Mouse (Mus musculus): Measurements from ENCODE around the gene Tmem147. TPM values are rescaled to one million over a fixed set of nuclear protein-coding genes. Genes with fewer than 3 reads are reported as not detected.

The Tmem147 gene
- polyA plus RNA-seq (2017; shearing (Covaris generic)) = 100 to 1,000 TPM; 107 to 111 TPM

GRCm38 (mm10) chr7:30729396-30730063 is at the start of gene Tmem147:
Gene Tmem147 (minus strand): TSS chr7:30729540.

GRCm38 (mm10) chr7:30763456-30763855 is 34.1 kb upstream of the Tmem147 start, which contains the start of gene Dmkn:
Gene Dmkn (plus strand): TSS chr7:30763756.

GRCm38 (mm10) chr7:30751086-30751669 is 21.8 kb upstream of the Tmem147 start, which contains the start of gene Sbsn:
Gene Sbsn (plus strand): TSS chr7:30751471.

GRCm38 (mm10) chr7:30743617-30744016 is 14.3 kb upstream of the Tmem147 start, which contains the start of gene Gapdhs:
Gene Gapdhs (minus strand): TSS chr7:30743681.

GRCm38 (mm10) chr7:30711942-30712341 is 17.4 kb downstream of the Tmem147 start, which contains the start of gene Atp4a:
Gene Atp4a (plus strand): TSS chr7:30712209.

GRCm38 (mm10) chr7:30698589-30698988 is 30.8 kb downstream of the Tmem147 start, which contains the start of gene 2200002J24Rik:
Gene 2200002J24Rik (plus strand): TSS chr7:30698926.

Other genes with a start within 250 kb of the Tmem147 start
- under 1 TPM in 1 of 2 experiments, not detected in 1; 0.95 TPM for gene Prodh2, start 235.9 kb downstream of the Tmem147 start, polyA plus RNA-seq (2017; shearing (Covaris generic))
- 1 to 10 TPM in 1 of 2 experiments, under 1 TPM in 1; 0.82 to 1.1 TPM for gene Arhgap33, start 194.5 kb downstream of the Tmem147 start, polyA plus RNA-seq (2017; shearing (Covaris generic))
- 1 to 10 TPM; 3.4 to 7.8 TPM for gene Hspb6, start 177.4 kb downstream of the Tmem147 start, polyA plus RNA-seq (2017; shearing (Covaris generic))
- gene Proser3, start 177.2 kb downstream of the Tmem147 start, polyA plus RNA-seq (2017; shearing (Covaris generic)) = 1 to 10 TPM; 6.0 to 9.2 TPM
- 10 to 100 TPM; 80.6 to 85.0 TPM for gene Lin37, start 169.7 kb downstream of the Tmem147 start, polyA plus RNA-seq (2017; shearing (Covaris generic))
- gene U2af1l4, start 166.2 kb downstream of the Tmem147 start, polyA plus RNA-seq (2017; shearing (Covaris generic)) = 10 to 100 TPM; 39.3 to 39.7 TPM
- gene Gm49396, start 166.2 kb downstream of the Tmem147 start, polyA plus RNA-seq (2017; shearing (Covaris generic)) = 10 to 100 TPM; 76.1 to 100.0 TPM
- 100 to 1,000 TPM; 211 to 228 TPM for gene Psenen, start 165.9 kb downstream of the Tmem147 start, polyA plus RNA-seq (2017; shearing (Covaris generic))
- gene Igflr1, start 164.1 kb downstream of the Tmem147 start, polyA plus RNA-seq (2017; shearing (Covaris generic)) = 100 to 1,000 TPM in 1 of 2 experiments, 10 to 100 TPM in 1; 76.2 to 250 TPM
- 10 to 100 TPM; 10.6 to 16.5 TPM for gene Kmt2b, start 140.8 kb downstream of the Tmem147 start, polyA plus RNA-seq (2017; shearing (Covaris generic))
- 10 to 100 TPM in 1 of 2 experiments, 1 to 10 TPM in 1; 5.3 to 20.8 TPM for gene Zbtb32, start 130.6 kb downstream of the Tmem147 start, polyA plus RNA-seq (2017; shearing (Covaris generic))
- gene Upk1a, start 116.7 kb downstream of the Tmem147 start, polyA plus RNA-seq (2017; shearing (Covaris generic)) = 1 to 10 TPM in 1 of 2 experiments, not detected in 1; 1.6 TPM
- gene Cox6b1, start 103.4 kb downstream of the Tmem147 start, polyA plus RNA-seq (2017; shearing (Covaris generic)) = 100 to 1,000 TPM; 588 to 621 TPM
- not detected for gene Etv2, start 93.7 kb downstream of the Tmem147 start, polyA plus RNA-seq (2017; shearing (Covaris generic))
- gene Rbm42, start 79.2 kb downstream of the Tmem147 start, polyA plus RNA-seq (2017; shearing (Covaris generic)) = 100 to 1,000 TPM; 177 to 208 TPM
- gene Haus5, start 64.5 kb downstream of the Tmem147 start, polyA plus RNA-seq (2017; shearing (Covaris generic)) = 10 to 100 TPM; 34.8 to 50.8 TPM
- 1 to 10 TPM in 1 of 2 experiments, not detected in 1; 3.0 TPM for gene Pmis2, start 57.9 kb downstream of the Tmem147 start, polyA plus RNA-seq (2017; shearing (Covaris generic))
- gene 2200002J24Rik, start 30.6 kb downstream of the Tmem147 start, polyA plus RNA-seq (2017; shearing (Covaris generic)) = not detected
- 1 to 10 TPM in 1 of 2 experiments, not detected in 1; 2.4 TPM for gene Atp4a, start 17.3 kb downstream of the Tmem147 start, polyA plus RNA-seq (2017; shearing (Covaris generic))
- 1 to 10 TPM in 1 of 2 experiments, under 1 TPM in 1; 0.40 to 1.6 TPM for gene Gapdhs, start 14.1 kb upstream of the Tmem147 start, polyA plus RNA-seq (2017; shearing (Covaris generic))
- gene Sbsn, start 21.9 kb upstream of the Tmem147 start, polyA plus RNA-seq (2017; shearing (Covaris generic)) = 1 to 10 TPM in 1 of 2 experiments, not detected in 1; 2.9 TPM
- under 1 TPM in 1 of 2 experiments, not detected in 1; 0.37 TPM for gene Dmkn, start 34.2 kb upstream of the Tmem147 start, polyA plus RNA-seq (2017; shearing (Covaris generic))
- gene Krtdap, start 58.4 kb upstream of the Tmem147 start, polyA plus RNA-seq (2017; shearing (Covaris generic)) = not detected
- gene Ffar2, start 94.2 kb upstream of the Tmem147 start, polyA plus RNA-seq (2017; shearing (Covaris generic)) = 1 to 10 TPM in 1 of 2 experiments, not detected in 1; 1.0 TPM
- not detected for gene Ffar3, start 126.6 kb upstream of the Tmem147 start, polyA plus RNA-seq (2017; shearing (Covaris generic))
- gene Ffar1, start 132.0 kb upstream of the Tmem147 start, polyA plus RNA-seq (2017; shearing (Covaris generic)) = 1 to 10 TPM in 1 of 2 experiments, under 1 TPM in 1; 0.14 to 1.0 TPM
- 10 to 100 TPM; 16.6 to 28.0 TPM for gene Cd22, start 150.8 kb upstream of the Tmem147 start, polyA plus RNA-seq (2017; shearing (Covaris generic))
- gene Mag, start 185.3 kb upstream of the Tmem147 start, polyA plus RNA-seq (2017; shearing (Covaris generic)) = under 1 TPM; 0.17 to 0.66 TPM
- under 1 TPM in 1 of 2 experiments, not detected in 1; 0.40 TPM for gene Hamp2, start 195.1 kb upstream of the Tmem147 start, polyA plus RNA-seq (2017; shearing (Covaris generic))
- under 1 TPM in 1 of 2 experiments, not detected in 1; 0.75 TPM for gene Hamp, start 214.5 kb upstream of the Tmem147 start, polyA plus RNA-seq (2017; shearing (Covaris generic))
- 10 to 100 TPM in 1 of 2 experiments, 1 to 10 TPM in 1; 9.6 to 19.0 TPM for gene Usf2, start 227.3 kb upstream of the Tmem147 start, polyA plus RNA-seq (2017; shearing (Covaris generic))
- gene Lsr, start 243.9 kb upstream of the Tmem147 start, polyA plus RNA-seq (2017; shearing (Covaris generic)) = 10 to 100 TPM in 1 of 2 experiments, 1 to 10 TPM in 1; 8.3 to 15.2 TPM
- under 1 TPM; 0.58 to 0.88 TPM for gene Fam187b, start 244.2 kb upstream of the Tmem147 start, polyA plus RNA-seq (2017; shearing (Covaris generic))

All from inflammation-experienced regulatory T-cells (primary cell).